Mouse (Mus musculus) heart, embryonic 13.5 days (tissue): ENCODE results near the gene Rbck1. TPM values are rescaled to one million over a fixed set of nuclear protein-coding genes. Genes with fewer than 3 reads are reported as not detected.
"Not testable (repeated sequence)": the region's sequence is repeated elsewhere in the genome, so short reads cannot be mapped to it uniquely, and the experiment has no call there.

Experiments
- ATAC-seq: fragments of 200-750 bp; cut with Nextera tagmentation; 2 replicates; pipeline ENCODE4 v1.8.0; 2017; ENCODE audit warnings: moderate TSS enrichment; ENCODE audit not compliant: insufficient number of reproducible peaks, low FRiP score, low TSS enrichment; ENCODE audit errors: extremely low read depth
- H3K27ac ChIP-seq: fragments of 300-500 bp; sonication (generic); replicated peaks from 2 replicates; pipeline ENCODE4 v1.5.1; 2015; ENCODE audit warnings: moderate library complexity, mild to moderate bottlenecking, inconsistent platforms
- H3K27me3 ChIP-seq: fragments of 300-500 bp; sonication (generic); replicated peaks from 2 replicates; pipeline ENCODE4 v1.6.1; 2015; ENCODE audit warnings: mild to moderate bottlenecking, inconsistent platforms
- H3K36me3 ChIP-seq: fragments of 300-500 bp; sonication (generic); 2 replicates; pipeline ENCODE4 v1.6.1; 2015; ENCODE audit warnings: mild to moderate bottlenecking, inconsistent platforms
- H3K4me1 ChIP-seq: fragments of 300-500 bp; sonication (generic); 2 replicates; pipeline ENCODE4 v1.6.1; 2015; ENCODE audit warnings: inconsistent platforms
- H3K4me2 ChIP-seq: fragments of 300-500 bp; sonication (generic); 2 replicates; pipeline ENCODE4 v1.6.1; 2015; ENCODE audit warnings: inconsistent platforms, mild to moderate bottlenecking, moderate library complexity
- H3K4me3 ChIP-seq: fragments of 300-500 bp; sonication (generic); 2 replicates; pipeline ENCODE4 v1.5.1; 2015; ENCODE audit warnings: moderate library complexity, mild to moderate bottlenecking, inconsistent platforms
- H3K9ac ChIP-seq: fragments of 300-500 bp; sonication (generic); 2 replicates; pipeline ENCODE4 v1.6.1; 2015; ENCODE audit warnings: inconsistent platforms, mild to moderate bottlenecking, moderate library complexity
- H3K9me3 ChIP-seq: fragments of 300-500 bp; sonication (generic); 2 replicates; pipeline ENCODE4 v1.6.1; 2016; ENCODE audit warnings: inconsistent platforms
- WGBS: fragments of 180-500 bp; shearing (Covaris S2); methylation state at CpG from one replicate; pipeline ENCODE4 v1.1.7; 2015; ENCODE audit warnings: mixed read lengths; 5-methylcytosine and 5-hydroxymethylcytosine counted together
- polyA plus RNA-seq: library from polyadenylated mRNA; unstranded; fragments of >200 nt; fragmentation: Nextera tagmentation; extraction: Ambion mirVana; gene quantifications from 2 replicates; pipeline ENCODE4 v1.2.1, GENCODE M21; 2015

The Rbck1 gene
- polyA plus RNA-seq, 1 experiment from 2014 or later = 60.7 TPM

- Histone ChIP-seq H3K36me3 (no peaks in the 10 kb centered on the region), H3K9me3 (no peaks in the 10 kb centered on the region), H3K4me1 (peaks cover 46% of the 10 kb centered on the region), H3K4me3 (peak overlapping the region; percentile 93), H3K4me2 (peak overlapping the region; percentile 95), H3K27me3 (no peaks in the 10 kb centered on the region), H3K9ac (peak overlapping the region; percentile 98), H3K27ac (peak overlapping the region; percentile 91)
- WGBS = 38% methylated on average over 5 of the region's 5 CpGs
- no peak for ATAC-seq
Observed at GRCm38 (mm10) chr2:152294541-152294940, 37.9 kb downstream of the Rbck1 start.

DNA sequence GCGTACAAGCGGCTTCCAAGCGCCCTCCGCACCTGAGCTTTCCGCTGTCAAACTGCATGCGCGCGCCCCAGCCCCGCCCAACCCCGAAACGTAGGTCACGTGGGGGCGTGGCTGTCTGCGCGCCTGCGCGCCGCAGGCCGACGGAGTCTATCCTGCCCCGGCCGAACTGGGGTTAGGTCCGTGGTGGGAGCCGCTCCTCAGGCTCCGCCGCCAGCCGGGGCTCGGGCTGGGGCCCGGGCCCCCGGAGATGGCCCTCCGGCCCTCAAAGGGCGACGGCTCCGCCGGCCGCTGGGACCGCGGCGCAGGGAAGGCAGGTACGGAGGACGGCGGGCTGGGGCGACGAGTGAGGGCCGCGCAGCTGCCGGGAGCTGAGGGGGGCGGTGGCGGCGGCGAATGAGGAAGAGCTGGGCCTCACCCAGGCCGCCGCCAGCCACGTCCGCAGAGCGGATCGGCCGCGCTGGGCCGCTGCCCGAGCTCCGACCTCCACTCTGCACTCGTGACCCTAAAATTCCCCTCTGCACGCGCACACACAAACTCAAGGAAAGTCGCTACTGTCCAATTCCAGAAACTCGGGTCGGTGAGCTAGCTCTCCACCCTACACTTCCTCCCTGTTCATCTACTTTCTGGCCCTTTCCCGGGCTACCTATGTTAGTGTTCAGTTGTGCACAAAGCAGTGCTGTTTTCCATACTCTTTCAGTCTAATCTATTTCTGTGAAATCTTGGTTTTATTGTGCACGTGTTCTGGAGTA, 38.6 kb downstream of the Rbck1 start, which contains the start of gene Tbc1d20:
Gene Tbc1d20 (plus strand): TSS at position 102 of the 749 bp plus-strand sequence.
- WGBS = under 1% methylated on average over 68 of the region's 70 CpGs
- peak; percentile 97 for ATAC-seq

DNA sequence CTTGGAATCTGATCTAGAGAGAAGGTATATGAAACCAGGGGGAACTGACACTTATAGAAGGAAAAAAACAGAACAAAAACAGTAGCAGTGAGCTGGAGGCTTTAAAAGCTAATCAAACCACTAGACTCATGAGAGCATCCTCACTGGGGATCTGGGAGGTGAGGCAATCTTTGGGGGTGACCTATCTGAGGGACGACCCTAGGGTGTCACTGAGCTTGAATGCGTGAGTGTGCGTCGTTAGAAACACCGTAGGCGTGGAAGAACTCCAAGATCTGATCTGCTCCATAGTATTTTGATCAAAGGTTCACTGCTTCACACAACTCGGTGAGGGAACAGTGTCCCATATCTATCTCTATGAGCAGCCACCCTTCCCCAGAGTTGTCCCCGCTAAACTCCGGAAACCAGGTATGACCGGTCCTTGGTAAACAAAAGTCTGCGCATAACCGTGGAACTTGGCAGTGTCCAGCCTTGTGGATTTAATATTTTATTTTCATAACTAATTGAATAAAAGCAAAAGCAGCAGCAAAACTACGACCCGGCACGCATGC, 39.2 kb downstream of the Rbck1 start:
- ATAC-seq = 0 out of 2 replicates have a peak, but pooled peaks have one; percentile 9
- no peak overlapping the region for H3K27ac ChIP-seq
- under 1% methylated on average over 15 of the region's 15 CpGs for WGBS

More for the DNA sequence above, 38.6 kb downstream of the Rbck1 start, which contains the start of gene Tbc1d20:
- H3K4me1 ChIP-seq = peaks cover 46% of the 10 kb centered on the region
- H3K4me3 ChIP-seq = peak within 1 kb of the TSS; percentile 93
- peak within 1 kb of the TSS; percentile 95 for H3K4me2 ChIP-seq
- H3K27me3 ChIP-seq = no peaks in the 10 kb centered on the region
- no peaks in the 10 kb centered on the region for H3K36me3 ChIP-seq
- H3K9ac ChIP-seq = peak within 1 kb of the TSS; percentile 98
- no peaks in the 10 kb centered on the region for H3K9me3 ChIP-seq
- peak within 1 kb of the TSS; percentile 91 for H3K27ac ChIP-seq

DNA sequence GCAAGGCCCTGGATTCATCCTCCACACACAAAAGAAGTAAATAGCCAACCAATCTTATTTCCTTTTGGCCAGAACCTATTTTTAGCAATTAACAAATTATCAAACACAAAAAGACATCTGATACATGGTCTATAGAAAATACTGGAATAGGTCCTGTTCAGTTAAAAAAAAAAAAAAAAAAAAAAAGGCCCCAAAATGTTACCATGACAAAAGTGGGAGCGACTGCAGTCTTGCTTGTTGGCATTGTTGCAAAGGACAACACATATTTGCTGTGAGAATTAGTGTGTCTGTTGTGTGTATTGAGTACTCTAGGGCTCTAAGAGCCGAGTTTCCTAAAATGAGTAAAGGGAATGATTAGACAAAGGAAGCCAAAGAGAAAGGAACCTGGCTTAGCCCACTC, 40.0 kb downstream of the Rbck1 start:
- H3K27ac ChIP-seq = no peak overlapping the region
- H3K27me3 ChIP-seq = no peaks in the 10 kb centered on the region
- H3K9ac ChIP-seq = no peak overlapping the region
- peaks cover 13% of the 10 kb centered on the region for H3K36me3 ChIP-seq
- H3K9me3 ChIP-seq = no peaks in the 10 kb centered on the region
- no peak for ATAC-seq
- 60% methylated on average over 2 of the region's 2 CpGs for WGBS
- no peak overlapping the region for H3K4me3 ChIP-seq
- no peak overlapping the region for H3K4me2 ChIP-seq
- H3K4me1 ChIP-seq = peaks cover 32% of the 10 kb centered on the region

More for the DNA sequence above, 39.2 kb downstream of the Rbck1 start:
- H3K9ac ChIP-seq = peak overlapping the region; percentile 98
- H3K4me3 ChIP-seq = peak overlapping the region; percentile 93
- no peaks in the 10 kb centered on the region for H3K9me3 ChIP-seq
- peaks cover 5% of the 10 kb centered on the region for H3K36me3 ChIP-seq
- H3K4me1 ChIP-seq = peaks cover 39% of the 10 kb centered on the region
- H3K27me3 ChIP-seq = no peaks in the 10 kb centered on the region
- peak overlapping the region; percentile 95 for H3K4me2 ChIP-seq

DNA sequence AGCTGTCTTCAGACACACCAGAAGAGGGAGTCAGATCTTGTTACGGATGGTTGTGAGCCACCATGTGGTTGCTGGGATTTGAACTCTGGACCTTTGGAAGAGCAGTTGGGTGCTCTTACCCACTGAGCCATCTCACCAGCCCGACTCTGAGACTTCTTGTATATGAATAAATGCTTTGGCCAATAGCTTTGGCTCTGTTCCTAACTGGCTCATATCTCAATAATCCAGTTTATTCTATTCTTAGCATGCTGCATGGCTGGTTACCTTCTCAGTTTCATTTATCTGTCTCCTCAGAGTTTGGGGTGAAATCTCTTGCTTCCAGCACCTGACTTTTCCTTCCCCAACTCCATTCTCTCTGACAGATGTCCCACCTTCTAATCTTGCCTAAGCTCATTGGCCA, 42.8 kb downstream of the Rbck1 start:
- H3K36me3 ChIP-seq = peaks cover 40% of the 10 kb centered on the region
- H3K4me3 ChIP-seq, H3K4me2 ChIP-seq, H3K4me1 ChIP-seq, H3K27ac ChIP-seq, H3K27me3 ChIP-seq, ATAC-seq, H3K9me3 ChIP-seq, H3K9ac ChIP-seq: not testable (repeated sequence)
- whole genome bisulfite sequencing = 82% methylated on average over 2 of the region's 2 CpGs

GRCm38 (mm10) chr2:152288046-152288445, 44.4 kb downstream of the Rbck1 start:
- Histone ChIP-seq H3K4me3 (no peak overlapping the region), H3K9ac (no peak overlapping the region), H3K4me1 (no peaks in the 10 kb centered on the region), H3K9me3 (no peaks in the 10 kb centered on the region), H3K27ac (no peak overlapping the region), H3K36me3 (peaks cover 56% of the 10 kb centered on the region), H3K4me2 (no peak overlapping the region), H3K27me3 (no peaks in the 10 kb centered on the region)
- ATAC-seq = no peak
- WGBS = 63% methylated on average over 8 of the region's 8 CpGs

GRCm38 (mm10) chr2:152287560-152287959, 44.9 kb downstream of the Rbck1 start:
- Histone ChIP-seq H3K4me2 (no peak overlapping the region), H3K9me3 (no peaks in the 10 kb centered on the region), H3K9ac (no peak overlapping the region), H3K27me3 (no peaks in the 10 kb centered on the region), H3K36me3 (peaks cover 61% of the 10 kb centered on the region), H3K4me1 (no peaks in the 10 kb centered on the region), H3K4me3 (no peak overlapping the region), H3K27ac (no peak overlapping the region)
- ATAC-seq = no peak
- WGBS = 92% methylated on average over 5 of the region's 5 CpGs

DNA sequence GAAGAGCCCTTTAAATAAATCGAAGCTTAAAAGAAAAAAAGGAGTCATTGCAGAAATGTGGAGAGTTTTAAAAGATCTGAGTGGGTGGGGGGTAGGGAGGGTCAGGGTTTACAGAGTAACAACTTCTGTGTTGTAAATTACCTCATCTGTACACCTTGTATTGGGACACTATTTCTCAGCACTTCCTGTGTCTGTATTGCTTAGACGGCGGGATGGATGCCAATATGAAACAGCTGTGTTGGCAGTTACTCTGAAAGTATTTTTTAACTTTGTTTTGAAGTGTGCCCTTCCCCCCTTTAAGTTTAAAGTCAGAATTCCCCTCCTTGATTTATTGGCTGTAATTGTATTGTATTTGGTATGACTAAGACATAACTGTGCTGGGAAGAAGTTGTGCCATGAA, 51.0 kb downstream of the Rbck1 start:
- H3K27me3 ChIP-seq = no peaks in the 10 kb centered on the region
- H3K27ac ChIP-seq = no peak overlapping the region
- no peak overlapping the region for H3K4me3 ChIP-seq
- H3K9ac ChIP-seq = no peak overlapping the region
- 85% methylated on average over 3 of the region's 3 CpGs for WGBS
- H3K36me3 ChIP-seq = peaks cover 83% of the 10 kb centered on the region
- ATAC-seq = no peak
- H3K4me1 ChIP-seq = no peaks in the 10 kb centered on the region
- H3K4me2 ChIP-seq = no peak overlapping the region
- H3K9me3 ChIP-seq = no peaks in the 10 kb centered on the region

DNA sequence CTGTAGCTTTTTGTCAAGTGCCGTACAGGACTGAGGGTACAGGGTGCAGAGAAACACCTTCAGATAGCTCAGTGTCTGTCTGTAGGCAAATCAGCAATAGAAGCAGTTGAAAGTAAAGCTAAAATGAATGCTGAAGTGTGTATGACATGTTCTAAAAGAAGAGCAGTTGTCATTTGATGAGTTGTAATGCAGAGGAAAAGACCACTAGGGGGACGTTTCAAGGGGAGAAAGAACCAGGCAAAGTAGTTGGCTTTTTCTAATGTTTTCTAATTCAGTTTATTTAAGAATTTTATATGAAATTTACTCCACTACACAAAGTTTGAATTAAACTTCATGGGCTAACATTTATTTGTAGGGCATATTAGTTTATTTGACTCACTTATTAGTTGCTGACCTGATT, 58.8 kb downstream of the Rbck1 start:
- no peak overlapping the region for H3K27ac ChIP-seq
- no peak overlapping the region for H3K4me3 ChIP-seq
- no peaks in the 10 kb centered on the region for H3K27me3 ChIP-seq
- no peak overlapping the region for H3K9ac ChIP-seq
- peaks cover 86% of the 10 kb centered on the region for H3K36me3 ChIP-seq
- H3K4me2 ChIP-seq = no peak overlapping the region
- no peak for ATAC-seq
- WGBS = 66% methylated on average over 2 of the region's 2 CpGs
- H3K9me3 ChIP-seq = no peaks in the 10 kb centered on the region
- no peaks in the 10 kb centered on the region for H3K4me1 ChIP-seq

Other genes starting within 250 kb of the Rbck1 start
- gene Srxn1, start 227.1 kb downstream of the Rbck1 start, polyA plus RNA-seq = 7.4 and 7.7 TPM in 2 replicates
- 9.2 and 9.4 TPM in 2 replicates for gene Tcf15, start 189.1 kb downstream of the Rbck1 start, polyA plus RNA-seq
- 52.5 and 71.1 TPM in 2 replicates for gene Csnk2a1, start 105.8 kb downstream of the Rbck1 start, polyA plus RNA-seq
- 29.1 and 30.4 TPM in 2 replicates for gene Tbc1d20, start 38.8 kb downstream of the Rbck1 start, polyA plus RNA-seq
- 4.5 and 6.5 TPM in 2 replicates for gene Trib3, start 11.4 kb upstream of the Rbck1 start, polyA plus RNA-seq
- 2.5 and 3.7 TPM in 2 replicates for gene Nrsn2, start 44.0 kb upstream of the Rbck1 start, polyA plus RNA-seq
- gene Sox12, start 65.4 kb upstream of the Rbck1 start, polyA plus RNA-seq = 8.0 and 8.2 TPM in 2 replicates
- 35.1 and 35.9 TPM in 2 replicates for gene Zcchc3, start 82.4 kb upstream of the Rbck1 start, polyA plus RNA-seq
- 1.8 and 2.2 TPM in 2 replicates for gene 6820408C15Rik, start 82.9 kb upstream of the Rbck1 start, polyA plus RNA-seq
- gene Defb23, start 132.0 kb upstream of the Rbck1 start, polyA plus RNA-seq = not detected in 2 replicates
- not detected in 2 replicates for gene Defb20, start 144.4 kb upstream of the Rbck1 start, polyA plus RNA-seq
- gene Defb22, start 157.5 kb upstream of the Rbck1 start, polyA plus RNA-seq = not detected in 2 replicates
- not detected in 2 replicates for gene Defb26, start 179.0 kb upstream of the Rbck1 start, polyA plus RNA-seq
- not detected in 2 replicates for gene Defb28, start 185.6 kb upstream of the Rbck1 start, polyA plus RNA-seq
- not detected in 2 replicates for gene Defb29, start 207.4 kb upstream of the Rbck1 start, polyA plus RNA-seq
- not detected in 2 replicates for gene Gm17416, start 236.7 kb upstream of the Rbck1 start, polyA plus RNA-seq
- gene Defb21, start 240.1 kb upstream of the Rbck1 start, polyA plus RNA-seq = not detected in 2 replicates
- 0.75 and 1.0 TPM in 2 replicates for gene Defb19, start 247.7 kb upstream of the Rbck1 start, polyA plus RNA-seq